Mouse (Mus musculus) CH12.LX (cell line): ENCODE measurements around the gene Icmt. TPM values are rescaled to one million over a fixed set of nuclear protein-coding genes. Genes with fewer than 3 reads are reported as not detected.

ENCODE experiments used
- DNase-seq: peaks from one replicate; pipeline ENCODE4 v3.0.0-alpha.2; 2013; ENCODE audit errors: extremely low read depth
- H3K27ac ChIP-seq: 2 replicates; pipeline ENCODE4 v1.5.1; 2012; ENCODE audit warnings: low read depth, mild to moderate bottlenecking, control low read depth, moderate library complexity; ENCODE audit not compliant: insufficient read depth
- H3K27me3 ChIP-seq: replicated peaks from 2 replicates; pipeline ENCODE3; 2012; ENCODE audit warnings: inconsistent platforms
- H3K36me3 ChIP-seq, 2 experiments: replicated peaks in 1 of 2; 2 replicates each; pipeline versions ENCODE3 to v1.6.1; 2012; ENCODE audit warnings: inconsistent platforms in 1 of 2, low read length in 1 of 2, mild to moderate bottlenecking in 1 of 2, mixed read lengths in 1 of 2, moderate library complexity in 1 of 2; ENCODE audit not compliant: control insufficient read depth in 1 of 2, insufficient read depth in 1 of 2
- H3K4me1 ChIP-seq, 2 experiments: 2 replicates each; pipeline ENCODE4 v1.6.1; 2012; ENCODE audit warnings: inconsistent platforms in 1 of 2, moderate library complexity in 1 of 2; ENCODE audit not compliant: insufficient read depth in 2 of 2, control insufficient read depth in 1 of 2
- H3K4me2 ChIP-seq: 2 replicates; pipeline ENCODE4 v1.6.1; 2012; ENCODE audit warnings: low read depth, mild to moderate bottlenecking, control low read depth; ENCODE audit not compliant: poor library complexity, insufficient read depth, severe bottlenecking
- H3K4me3 ChIP-seq, 3 experiments: fragments of 150-350 bp in 1 of 3; sonication (generic) in 1 of 3; replicated peaks in 1 of 3; 2 replicates each; pipeline versions ENCODE3 to v1.5.1; 2011 to 2012; ENCODE audit warnings: low read depth in 2 of 3, low read length in 2 of 3, mild to moderate bottlenecking in 2 of 3, moderate library complexity in 2 of 3, control low read depth in 1 of 3, improper control_type of control experiment in 1 of 3, inconsistent platforms in 1 of 3, mixed read lengths in 1 of 3; ENCODE audit not compliant: poor library complexity in 1 of 3
- H3K79me2 ChIP-seq: replicated peaks from 2 replicates; pipeline ENCODE4 v1.6.1; 2012; ENCODE audit warnings: mild to moderate bottlenecking, moderate library complexity; ENCODE audit not compliant: control insufficient read depth, poor library complexity, insufficient read depth, severe bottlenecking; ENCODE audit errors: extremely low read depth
- H3K9ac ChIP-seq: 2 replicates; pipeline ENCODE4 v1.6.1; 2012; ENCODE audit warnings: low read depth, mild to moderate bottlenecking, control low read depth, moderate library complexity; ENCODE audit not compliant: insufficient read depth
- H3K9me3 ChIP-seq: replicated peaks from 2 replicates; pipeline ENCODE3; 2012; ENCODE audit warnings: low read length, inconsistent platforms, mixed read lengths
- BHLHE40 ChIP-seq: IDR thresholded peaks from 2 replicates; pipeline ENCODE4 v1.6.1; 2011; ENCODE audit warnings: mild to moderate bottlenecking, low read depth, low read length, improper control_type of control experiment
- CHD1 ChIP-seq: IDR thresholded peaks from 2 replicates; pipeline ENCODE4 v1.6.1; 2012; ENCODE audit warnings: low read depth, low read length, improper control_type of control experiment, inconsistent platforms
- E2F4 ChIP-seq: IDR thresholded peaks from 2 replicates; pipeline ENCODE4 v1.6.1; 2011; ENCODE audit warnings: low read depth, low read length, improper control_type of control experiment; ENCODE audit not compliant: insufficient replicate concordance
- ELF1 ChIP-seq: IDR thresholded peaks from 2 replicates; pipeline ENCODE4 v1.6.1; 2014; ENCODE audit warnings: low read depth, mild to moderate bottlenecking, inconsistent platforms, low read length, improper control_type of control experiment
- EP300 ChIP-seq: IDR thresholded peaks from 2 replicates; pipeline ENCODE4 v1.6.1; 2011; ENCODE audit warnings: low read length, improper control_type of control experiment
- ETS1 ChIP-seq: conservative IDR thresholded peaks from 2 replicates; pipeline ENCODE4 v1.6.1; 2012; ENCODE audit warnings: low read depth, mild to moderate bottlenecking, inconsistent platforms, low read length, improper control_type of control experiment, moderate library complexity
- GABPA ChIP-seq: IDR thresholded peaks from 2 replicates; pipeline ENCODE4 v1.6.1; 2012; ENCODE audit warnings: low read depth, low read length, improper control_type of control experiment, inconsistent platforms; ENCODE audit not compliant: insufficient replicate concordance
- HCFC1 ChIP-seq: IDR thresholded peaks from 2 replicates; pipeline ENCODE4 v1.6.1; 2012; ENCODE audit warnings: low read depth, mild to moderate bottlenecking, inconsistent platforms, low read length, improper control_type of control experiment
- IRF4 ChIP-seq: IDR thresholded peaks from 2 replicates; pipeline ENCODE4 v1.6.1; 2014; ENCODE audit warnings: low read depth, mild to moderate bottlenecking, inconsistent platforms, low read length, improper control_type of control experiment
- JUN ChIP-seq: IDR thresholded peaks from 2 replicates; pipeline ENCODE4 v1.6.1; 2011; ENCODE audit warnings: low read depth, mild to moderate bottlenecking, low read length, improper control_type of control experiment, moderate library complexity; ENCODE audit not compliant: insufficient read depth
- JUND ChIP-seq: conservative IDR thresholded peaks from 2 replicates; pipeline ENCODE4 v1.6.1; 2011; ENCODE audit warnings: low read depth, low read length, improper control_type of control experiment
- KAT2A ChIP-seq: IDR thresholded peaks from 2 replicates; pipeline ENCODE4 v1.6.1; 2012; ENCODE audit warnings: low read length, improper control_type of control experiment, inconsistent platforms; ENCODE audit not compliant: insufficient replicate concordance
- MAFK ChIP-seq: IDR thresholded peaks from 2 replicates; pipeline ENCODE4 v1.6.1; 2011; ENCODE audit warnings: low read length, improper control_type of control experiment; ENCODE audit not compliant: insufficient replicate concordance
- MAX ChIP-seq: IDR thresholded peaks from 2 replicates; pipeline ENCODE4 v1.6.1; 2011; ENCODE audit warnings: low read length, improper control_type of control experiment
- MAZ ChIP-seq: IDR thresholded peaks from 2 replicates; pipeline ENCODE4 v1.6.1; 2012; ENCODE audit warnings: low read depth, mild to moderate bottlenecking, inconsistent platforms, low read length, improper control_type of control experiment, moderate library complexity
- MXI1 ChIP-seq: IDR thresholded peaks from 2 replicates; pipeline ENCODE4 v1.6.1; 2011; ENCODE audit warnings: mild to moderate bottlenecking, low read depth, low read length, improper control_type of control experiment
- MYC ChIP-seq: IDR thresholded peaks from 2 replicates; pipeline ENCODE4 v1.6.1; 2011; ENCODE audit warnings: low read depth, mild to moderate bottlenecking, improper control_type of control experiment, low read length
- NELFE ChIP-seq: IDR thresholded peaks from 2 replicates; pipeline ENCODE4 v1.6.1; 2011; ENCODE audit warnings: low read depth, low read length, improper control_type of control experiment
- PAX5 ChIP-seq: IDR thresholded peaks from 2 replicates; pipeline ENCODE4 v1.6.1; 2012; ENCODE audit warnings: low read length, inconsistent platforms, mixed read lengths
- RCOR1 ChIP-seq: conservative IDR thresholded peaks from 2 replicates; pipeline ENCODE4 v1.6.1; 2012; ENCODE audit warnings: low read depth, mild to moderate bottlenecking, inconsistent platforms, low read length, improper control_type of control experiment
- TBP ChIP-seq: conservative IDR thresholded peaks from 2 replicates; pipeline ENCODE4 v1.6.1; 2011; ENCODE audit warnings: low read depth, low read length, improper control_type of control experiment
- TCF12 ChIP-seq: IDR thresholded peaks from 2 replicates; pipeline ENCODE4 v1.6.1; 2014; ENCODE audit warnings: low read depth, mild to moderate bottlenecking, inconsistent platforms, low read length, improper control_type of control experiment
- USF1 ChIP-seq: IDR thresholded peaks from 2 replicates; pipeline ENCODE4 v1.6.1; 2014; ENCODE audit warnings: low read depth, mild to moderate bottlenecking, inconsistent platforms, low read length, improper control_type of control experiment
- ZKSCAN1 ChIP-seq: IDR thresholded peaks from 2 replicates; pipeline ENCODE4 v1.6.1; 2012; ENCODE audit warnings: low read depth, inconsistent platforms, low read length, improper control_type of control experiment, borderline replicate concordance
- ZNF384 ChIP-seq: IDR thresholded peaks from 2 replicates; pipeline ENCODE4 v1.6.1; 2012; ENCODE audit warnings: low read depth, low read length, improper control_type of control experiment, inconsistent platforms
- dilution Hi-C: fragments of 300-500 bp; cut with MboI; formaldehyde crosslinking; loops from 2 replicates; pipeline ENCODE4 v1.14.3; 2020; ENCODE audit warnings: low sequenced_read_pairs; ENCODE audit not compliant: extremely low pct_unique_long_range_greater_than_20kb, extremely low pct_ligation_motif_present
- in situ Hi-C: fragments of 300-500 bp; cut with MboI; formaldehyde crosslinking; loops from 3 replicates; pipeline ENCODE4 v1.14.3; 2019; ENCODE audit warnings: low sequenced_read_pairs, low pct_ligation_motif_present, low pct_unique_long_range_greater_than_20kb, mixed read lengths
- polyA plus RNA-seq: library from polyadenylated mRNA; unstranded; fragments of >175 nt; gene quantifications from 2 replicates; pipeline ENCODE4 v1.2.1, GENCODE M21; 2012; ENCODE audit warnings: low read depth; ENCODE audit not compliant: insufficient read length
- total RNA-seq, 2 experiments: library from RNA; depleted of rRNA; stranded (reverse); fragments of 300-350 nt in 1 of 2; fragments of >200 nt in 1 of 2; gene quantifications; 2 replicates each; pipeline ENCODE4 v1.2.3; 2012 to 2014

Gene Icmt
- total and polyA plus RNA-seq, 3 experiments = 18.5 to 29.8 (median 21.5) TPM

DNA sequence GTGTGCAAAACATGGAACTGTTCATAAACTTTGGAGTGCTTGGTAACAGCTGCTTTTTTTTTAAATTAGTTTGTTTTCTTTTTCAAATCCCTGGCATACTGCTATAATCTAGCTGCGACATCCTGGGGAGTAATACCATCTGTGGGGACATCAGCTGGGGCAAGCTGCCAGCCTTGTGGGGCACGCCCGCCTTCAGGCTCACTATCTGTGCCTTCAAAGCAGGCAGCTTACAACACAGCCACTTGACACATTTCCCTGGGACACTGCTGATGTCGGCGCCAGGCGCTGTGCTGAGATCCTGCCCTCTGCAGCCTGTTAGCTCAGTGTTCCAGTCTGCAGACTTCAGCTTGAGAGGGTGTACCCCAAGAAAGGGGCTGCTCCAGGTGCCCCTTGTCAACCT, 40.0 kb upstream of the Icmt start:
- in situ Hi-C loops = no loop called here
- dilution Hi-C loops = no loop called here
- peaks cover 13 to 90% of the 10 kb centered on the region in 2 experiments for H3K36me3 ChIP-seq
- H3K9me3 ChIP-seq = no peaks in the 10 kb centered on the region
- TF ChIP-seq MXI1 = no peak
- TF ChIP-seq PAX5 = no peak
- no peak for TF ChIP-seq ZKSCAN1
- no peak for TF ChIP-seq GABPA
- no peak for TF ChIP-seq ETS1
- TF ChIP-seq E2F4 = no peak
- no peak for TF ChIP-seq EP300
- TF ChIP-seq RCOR1 = no peak
- no peak for TF ChIP-seq ELF1
- no peak for TF ChIP-seq TCF12
- no peak for TF ChIP-seq TBP
- no peak for TF ChIP-seq MAZ
- no peak for TF ChIP-seq USF1
- TF ChIP-seq CHD1 = no peak
- no peak for TF ChIP-seq JUND
- H3K79me2 ChIP-seq = no peaks in the 10 kb centered on the region
- no peak overlapping the region for H3K27ac ChIP-seq
- H3K4me2 ChIP-seq = no peak overlapping the region
- no peak overlapping the region for H3K9ac ChIP-seq
- no peak overlapping the region for H3K4me3 ChIP-seq
- DNase-seq = no peak
- no peaks in the 10 kb centered on the region for H3K27me3 ChIP-seq
- H3K4me1 ChIP-seq = peaks cover 0 to 23% of the 10 kb centered on the region in 2 experiments; a peak in 3 of 4 replicates

GRCm38 (mm10) chr4:152260451-152260850, 36.6 kb upstream of the Icmt start:
- Histone ChIP-seq H3K4me3 (no peak overlapping the region), H3K9me3 (no peaks in the 10 kb centered on the region), H3K27me3 (no peaks in the 10 kb centered on the region), H3K36me3 (peaks cover 4 to 90% of the 10 kb centered on the region in 2 experiments), H3K9ac (no peak overlapping the region), H3K27ac (no peak overlapping the region), H3K79me2 (no peaks in the 10 kb centered on the region), H3K4me2 (no peak overlapping the region), H3K4me1 (peaks cover 0 to 39% of the 10 kb centered on the region in 2 experiments; a peak in 3 of 4 replicates)
- no peak for DNase-seq
- in situ Hi-C loops = no loop called here
- dilution Hi-C loops = no loop called here
- TF ChIP-seq KAT2A (no peak), JUN (no peak), MYC (no peak), BHLHE40 (no peak), MAX (no peak), MAZ (no peak), MAFK (no peak), ZNF384 (no peak), RCOR1 (no peak), IRF4 (no peak), JUND (no peak), ETS1 (no peak), HCFC1 (no peak), NELFE (no peak), E2F4 (no peak)
